Mouse (Mus musculus) left cerebral cortex, postnatal 10 days (tissue): ENCODE data around the gene Atp8a2. TPM values are rescaled to one million over a fixed set of nuclear protein-coding genes. Genes with fewer than 3 reads are reported as not detected.
A peak's percentile ranks its signal among the peaks of the same experiment; 100 is the strongest.

Experiments used
- DNase-seq, 2 experiments: peaks; one replicate each; pipeline ENCODE4 v3.0.0; 2021 to 2022; ENCODE audit warnings: low spot score in 2 of 2, mixed read lengths in 1 of 2; ENCODE audit errors: extremely low spot score in 1 of 2
- intact Hi-C: fragments of 180-260 bp; cut with DNase I; formaldehyde crosslinking; loops from one replicate; pipeline ENCODE4 v1.15.1; 2025
- microRNA-seq: library from miRNA; unstranded; fragments of <30 nt; microRNA quantifications from one replicate; pipeline ENCODE4 v1.2.0, GENCODE M21; 2022
- total RNA-seq, 2 experiments: library from RNA; stranded (reverse); gene quantifications; 2 replicates each; pipeline ENCODE4 v1.2.3; 2021

Gene Atp8a2
- total RNA-seq, 2 experiments from 2014 or later, result 80.4 to 81.2 TPM

DNA sequence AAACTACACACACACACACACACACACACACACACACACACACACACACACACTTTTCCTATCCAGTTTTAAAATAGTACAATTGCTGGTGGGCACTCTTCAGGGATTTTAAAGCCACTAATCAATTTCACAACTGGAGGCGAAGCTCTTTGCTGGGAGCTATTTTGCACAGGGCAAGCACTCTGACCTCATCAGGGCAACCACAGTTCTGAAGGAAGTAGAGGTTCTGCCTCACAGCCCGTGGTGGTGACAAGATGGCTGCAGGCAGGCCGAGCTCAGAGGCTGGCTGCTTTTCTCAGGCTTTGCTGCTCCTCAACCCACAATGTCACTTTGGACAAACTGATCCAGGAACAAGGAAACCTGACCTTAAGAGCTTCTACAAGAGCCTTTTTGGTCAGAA, 590.0 kb downstream of the Atp8a2 start:
- intact Hi-C loops, result no loop called here
- no peak for DNase-seq

- intact Hi-C loops, result loop anchor here (2.0 kb wide), 1 partner anchor 411 kb away; no protein-coding TSS in a partner anchor
- peak in 1 of 2 experiments; percentile 68 for DNase-seq
These were observed 591.2 kb downstream of the Atp8a2 start for GRCm38 (mm10) chr14:59605671-59606353.

GRCm38 (mm10) chr14:59604002-59604645, 592.9 kb downstream of the Atp8a2 start:
- no peak for DNase-seq
- intact Hi-C loops, result loop anchor here (2.0 to 5.0 kb wide), 2 partner anchors 413 to 452 kb away; no protein-coding TSS in a partner anchor

- intact Hi-C loops, result no loop called here
- DNase-seq, result no peak
These were observed 598.7 kb downstream of the Atp8a2 start for GRCm38 (mm10) chr14:59598260-59598627.

DNA sequence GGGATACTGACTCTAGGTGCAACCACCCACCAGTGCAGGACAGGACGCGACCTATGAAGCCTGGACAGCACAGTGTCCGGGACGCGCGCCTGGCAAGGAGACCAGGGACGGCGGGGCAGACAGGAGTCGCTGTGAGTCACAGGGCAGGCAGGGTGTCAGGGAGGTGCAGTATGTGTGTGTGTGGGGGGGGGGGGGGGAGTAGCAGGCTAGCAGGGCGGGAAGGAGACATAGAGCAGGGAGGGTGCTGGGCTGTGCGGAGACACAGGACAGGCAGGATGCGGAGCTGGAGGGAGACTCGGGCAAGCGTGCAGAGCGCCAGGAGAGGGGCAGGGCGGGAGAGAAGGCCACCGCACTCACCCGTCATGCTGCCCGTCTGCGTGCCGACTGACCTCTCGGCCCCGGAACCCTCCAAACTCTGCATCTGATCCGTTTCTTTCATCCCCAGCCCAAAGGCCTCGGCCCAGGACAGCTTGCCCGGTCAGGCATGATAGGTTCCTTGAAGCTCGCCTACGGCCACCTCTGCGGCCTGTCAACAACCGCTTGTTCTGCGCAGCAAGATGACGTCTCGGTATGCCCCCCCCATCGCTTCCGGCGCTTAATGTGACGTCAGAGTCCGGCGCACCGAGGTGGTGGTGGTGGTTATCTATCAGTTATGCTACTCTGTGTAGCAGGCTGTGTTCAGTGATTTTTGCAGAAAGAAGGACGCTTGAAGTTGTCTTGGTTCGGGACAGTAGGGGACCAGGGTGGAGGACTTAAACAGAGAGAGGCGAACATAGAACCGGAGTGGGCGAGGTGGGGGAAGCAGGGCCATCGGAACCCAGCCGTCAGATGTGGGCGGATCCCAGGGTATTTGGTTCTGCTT, 599.4 kb downstream of the Atp8a2 start, which contains the start of gene Cdadc1:
Gene Cdadc1 (minus strand): TSS at position 562 of the 862 bp plus-strand sequence.
- peak; percentile 94 to 95 for DNase-seq
- intact Hi-C loops, result no loop called here

GRCm38 (mm10) chr14:59594988-59595387, 602.0 kb downstream of the Atp8a2 start:
- no peak for DNase-seq
- intact Hi-C loops, result no loop called here

DNA sequence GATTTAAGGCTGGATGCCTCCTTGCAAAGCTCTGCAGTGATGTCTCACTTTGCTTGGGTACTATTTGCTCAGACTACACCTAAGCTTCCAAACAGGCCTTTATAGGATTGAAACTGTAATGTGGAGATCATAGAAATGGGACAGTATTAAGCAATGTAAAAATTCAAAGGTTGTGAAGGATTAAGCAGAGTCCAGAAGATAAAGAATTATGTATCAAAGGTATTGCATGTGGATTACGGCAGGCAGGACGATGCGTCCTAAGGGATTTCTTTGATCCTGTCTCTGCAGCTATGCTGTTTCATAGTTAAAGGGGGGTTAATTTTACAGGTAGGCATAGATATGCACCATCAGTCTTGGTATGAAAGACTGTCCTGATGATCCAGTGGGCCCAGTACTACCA, 604.4 kb downstream of the Atp8a2 start:
- intact Hi-C loops, result no loop called here

DNA sequence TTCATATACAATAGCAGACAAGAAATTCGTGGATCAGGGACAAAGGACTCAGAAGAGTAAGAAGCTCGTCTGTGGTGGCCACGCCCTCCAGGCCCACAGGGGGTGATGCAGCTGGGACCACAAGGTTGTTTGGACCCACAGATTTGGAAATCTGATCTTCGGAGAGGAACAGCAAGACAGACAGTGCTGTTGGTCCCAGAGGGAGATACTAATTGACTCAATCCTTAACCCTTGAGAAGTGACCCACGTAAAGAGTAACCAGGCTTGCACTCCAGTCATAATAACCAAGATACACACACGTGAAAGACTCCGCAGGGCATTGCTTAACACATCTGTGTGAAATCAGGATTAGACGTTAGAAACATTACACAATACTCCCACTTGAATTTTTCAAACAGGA, 605.1 kb downstream of the Atp8a2 start:
- no peak for DNase-seq
- intact Hi-C loops, result no loop called here

More for the DNA sequence above, 604.4 kb downstream of the Atp8a2 start:
- no peak for DNase-seq

- intact Hi-C loops, result no loop called here
- no peak for DNase-seq
These were observed 606.4 kb downstream of the Atp8a2 start for GRCm38 (mm10) chr14:59590614-59591013.

Small RNA genes lying within 50 kb of the gene (microRNA-seq; reads per million reads assigned to microRNA genes)
- not detected for gene Mir719

Other genes with a start within 250 kb of the Atp8a2 start
- gene Nupl1, start 54.3 kb upstream of the Atp8a2 start, total RNA-seq, result under 1 TPM in 1 of 2 experiments, not detected in 1; 0.17 TPM
- 100 to 1,000 TPM; 114 to 123 TPM for gene Gm49336, start 54.3 kb upstream of the Atp8a2 start, total RNA-seq
- 100 to 1,000 TPM; 104 TPM for gene Mtmr6, start 68.0 kb upstream of the Atp8a2 start, total RNA-seq
- 10 to 100 TPM; 37.3 to 40.8 TPM for gene Amer2, start 176.1 kb upstream of the Atp8a2 start, total RNA-seq